Mouse (Mus musculus) CH12.LX (cell line): ENCODE measurements around the gene Txnrd1. TPM values are rescaled to one million over a fixed set of nuclear protein-coding genes. Genes with fewer than 3 reads are reported as not detected.
A peak's percentile ranks its signal among the peaks of the same experiment; 100 is the strongest.

ENCODE experiments used
- DNase-seq: peaks from one replicate; pipeline ENCODE4 v3.0.0-alpha.2; 2013; ENCODE audit errors: extremely low read depth
- H3K27ac ChIP-seq: 2 replicates; pipeline ENCODE4 v1.5.1; 2012; ENCODE audit warnings: low read depth, mild to moderate bottlenecking, control low read depth, moderate library complexity; ENCODE audit not compliant: insufficient read depth
- H3K27me3 ChIP-seq: replicated peaks from 2 replicates; pipeline ENCODE3; 2012; ENCODE audit warnings: inconsistent platforms
- H3K36me3 ChIP-seq, 2 experiments: replicated peaks in 1 of 2; 2 replicates each; pipeline versions ENCODE3 to v1.6.1; 2012; ENCODE audit warnings: inconsistent platforms in 1 of 2, low read length in 1 of 2, mild to moderate bottlenecking in 1 of 2, mixed read lengths in 1 of 2, moderate library complexity in 1 of 2; ENCODE audit not compliant: control insufficient read depth in 1 of 2, insufficient read depth in 1 of 2
- H3K4me1 ChIP-seq, 2 experiments: 2 replicates each; pipeline ENCODE4 v1.6.1; 2012; ENCODE audit warnings: inconsistent platforms in 1 of 2, moderate library complexity in 1 of 2; ENCODE audit not compliant: insufficient read depth in 2 of 2, control insufficient read depth in 1 of 2
- H3K4me2 ChIP-seq: 2 replicates; pipeline ENCODE4 v1.6.1; 2012; ENCODE audit warnings: low read depth, mild to moderate bottlenecking, control low read depth; ENCODE audit not compliant: poor library complexity, insufficient read depth, severe bottlenecking
- H3K4me3 ChIP-seq, 3 experiments: fragments of 150-350 bp in 1 of 3; sonication (generic) in 1 of 3; replicated peaks in 1 of 3; 2 replicates each; pipeline versions ENCODE3 to v1.5.1; 2011 to 2012; ENCODE audit warnings: low read depth in 2 of 3, low read length in 2 of 3, mild to moderate bottlenecking in 2 of 3, moderate library complexity in 2 of 3, control low read depth in 1 of 3, improper control_type of control experiment in 1 of 3, inconsistent platforms in 1 of 3, mixed read lengths in 1 of 3; ENCODE audit not compliant: poor library complexity in 1 of 3
- H3K79me2 ChIP-seq: replicated peaks from 2 replicates; pipeline ENCODE4 v1.6.1; 2012; ENCODE audit warnings: mild to moderate bottlenecking, moderate library complexity; ENCODE audit not compliant: control insufficient read depth, poor library complexity, insufficient read depth, severe bottlenecking; ENCODE audit errors: extremely low read depth
- H3K9ac ChIP-seq: 2 replicates; pipeline ENCODE4 v1.6.1; 2012; ENCODE audit warnings: low read depth, mild to moderate bottlenecking, control low read depth, moderate library complexity; ENCODE audit not compliant: insufficient read depth
- H3K9me3 ChIP-seq: replicated peaks from 2 replicates; pipeline ENCODE3; 2012; ENCODE audit warnings: low read length, inconsistent platforms, mixed read lengths
- CTCF ChIP-seq, 2 experiments: IDR thresholded peaks in 1 of 2; conservative IDR thresholded peaks in 1 of 2; 2 replicates each; pipeline ENCODE4 v1.5.1; 2011 to 2012; ENCODE audit warnings: low read depth in 2 of 2, low read length in 2 of 2, improper control_type of control experiment in 1 of 2, inconsistent platforms in 1 of 2, mild to moderate bottlenecking in 1 of 2, moderate library complexity in 1 of 2
- E2F4 ChIP-seq: IDR thresholded peaks from 2 replicates; pipeline ENCODE4 v1.6.1; 2011; ENCODE audit warnings: low read depth, low read length, improper control_type of control experiment; ENCODE audit not compliant: insufficient replicate concordance
- EP300 ChIP-seq: IDR thresholded peaks from 2 replicates; pipeline ENCODE4 v1.6.1; 2011; ENCODE audit warnings: low read length, improper control_type of control experiment
- GABPA ChIP-seq: IDR thresholded peaks from 2 replicates; pipeline ENCODE4 v1.6.1; 2012; ENCODE audit warnings: low read depth, low read length, improper control_type of control experiment, inconsistent platforms; ENCODE audit not compliant: insufficient replicate concordance
- JUN ChIP-seq: IDR thresholded peaks from 2 replicates; pipeline ENCODE4 v1.6.1; 2011; ENCODE audit warnings: low read depth, mild to moderate bottlenecking, low read length, improper control_type of control experiment, moderate library complexity; ENCODE audit not compliant: insufficient read depth
- MAX ChIP-seq: IDR thresholded peaks from 2 replicates; pipeline ENCODE4 v1.6.1; 2011; ENCODE audit warnings: low read length, improper control_type of control experiment
- MYC ChIP-seq: IDR thresholded peaks from 2 replicates; pipeline ENCODE4 v1.6.1; 2011; ENCODE audit warnings: low read depth, mild to moderate bottlenecking, improper control_type of control experiment, low read length
- RAD21 ChIP-seq: IDR thresholded peaks from 2 replicates; pipeline ENCODE4 v1.6.1; 2011; ENCODE audit warnings: low read depth, mild to moderate bottlenecking, low read length, improper control_type of control experiment, moderate library complexity
- SIN3A ChIP-seq: IDR thresholded peaks from 2 replicates; pipeline ENCODE4 v1.6.1; 2012; ENCODE audit warnings: low read length, improper control_type of control experiment, inconsistent platforms
- SMC3 ChIP-seq: IDR thresholded peaks from 2 replicates; pipeline ENCODE4 v1.6.1; 2011; ENCODE audit warnings: low read depth, low read length, improper control_type of control experiment
- UBTF ChIP-seq: IDR thresholded peaks from 2 replicates; pipeline ENCODE4 v1.6.1; 2012; ENCODE audit warnings: low read depth, mild to moderate bottlenecking, inconsistent platforms, low read length, improper control_type of control experiment, moderate library complexity
- ZC3H11A ChIP-seq: IDR thresholded peaks from 2 replicates; pipeline ENCODE4 v1.6.1; 2012; ENCODE audit warnings: low read depth, mild to moderate bottlenecking, inconsistent platforms, low read length, improper control_type of control experiment
- ZKSCAN1 ChIP-seq: IDR thresholded peaks from 2 replicates; pipeline ENCODE4 v1.6.1; 2012; ENCODE audit warnings: low read depth, inconsistent platforms, low read length, improper control_type of control experiment, borderline replicate concordance
- dilution Hi-C: fragments of 300-500 bp; cut with MboI; formaldehyde crosslinking; loops from 2 replicates; pipeline ENCODE4 v1.14.3; 2020; ENCODE audit warnings: low sequenced_read_pairs; ENCODE audit not compliant: extremely low pct_unique_long_range_greater_than_20kb, extremely low pct_ligation_motif_present
- in situ Hi-C: fragments of 300-500 bp; cut with MboI; formaldehyde crosslinking; loops from 3 replicates; pipeline ENCODE4 v1.14.3; 2019; ENCODE audit warnings: low sequenced_read_pairs, low pct_ligation_motif_present, low pct_unique_long_range_greater_than_20kb, mixed read lengths
- polyA plus RNA-seq: library from polyadenylated mRNA; unstranded; fragments of >175 nt; gene quantifications from 2 replicates; pipeline ENCODE4 v1.2.1, GENCODE M21; 2012; ENCODE audit warnings: low read depth; ENCODE audit not compliant: insufficient read length
- total RNA-seq, 2 experiments: library from RNA; depleted of rRNA; stranded (reverse); fragments of 300-350 nt in 1 of 2; fragments of >200 nt in 1 of 2; gene quantifications; 2 replicates each; pipeline ENCODE4 v1.2.3; 2012 to 2014

The Txnrd1 gene
- total and polyA plus RNA-seq, 3 experiments = 92.1 to 254 (median 133) TPM

GRCm38 (mm10) chr10:82909382-82909781, 75.6 kb downstream of the Txnrd1 start:
- in situ Hi-C loops (loop anchor here (10.0 to 25.0 kb wide), 2 partner anchors 403 to 595 kb away; no protein-coding TSS in a partner anchor), dilution Hi-C loops (no loop called here)
- TF ChIP-seq SMC3 = peak; percentile 80
- peak; percentile 72 to 82 for TF ChIP-seq CTCF (conservative IDR thresholded peaks at IDR 0.05 in 1 of 2, IDR thresholded peaks at IDR 0.05 in 1 of 2; ENCODE audit: low read depth in 2 of 2, low read length in 2 of 2)
- TF ChIP-seq ZC3H11A = peak; percentile 65
- TF ChIP-seq EP300 = no peak
- TF ChIP-seq RAD21 = peak; percentile 89
- no peak for TF ChIP-seq MAX
- TF ChIP-seq, all 38 proteins: peak for 4
- Histone ChIP-seq H3K27ac (no peak overlapping the region), H3K36me3 (no peaks in the 10 kb centered on the region), H3K4me2 (peak overlapping the region; percentile 91), H3K4me3 (peak overlapping the region in 2 of 3 experiments; percentile 7 to 23), H3K9ac (peak overlapping the region; percentile 40; the same call in 1 of the 2 replicates), H3K27me3 (no peaks in the 10 kb centered on the region), H3K9me3 (no peaks in the 10 kb centered on the region), H3K79me2 (no peaks in the 10 kb centered on the region), H3K4me1 (peaks cover 0 to 5% of the 10 kb centered on the region in 2 experiments; a peak in 2 of 4 replicates)
- DNase-seq = peak; percentile 68

GRCm38 (mm10) chr10:82910198-82910597, 76.4 kb downstream of the Txnrd1 start:
- DNase-seq = peak; percentile 46
- Histone ChIP-seq H3K9ac (no peak overlapping the region), H3K36me3 (no peaks in the 10 kb centered on the region), H3K9me3 (no peaks in the 10 kb centered on the region), H3K27me3 (no peaks in the 10 kb centered on the region), H3K79me2 (no peaks in the 10 kb centered on the region), H3K4me2 (no peak overlapping the region), H3K4me3 (no peak overlapping the region), H3K27ac (no peak overlapping the region), H3K4me1 (peaks cover 0 to 5% of the 10 kb centered on the region in 2 experiments; a peak in 2 of 4 replicates)
- in situ Hi-C loops (loop anchor here (10.0 to 25.0 kb wide), 2 partner anchors 285 to 402 kb away; no protein-coding TSS in a partner anchor), dilution Hi-C loops (no loop called here)
- TF ChIP-seq SIN3A (no peak), E2F4 (no peak), MAX (no peak), CTCF (conservative IDR thresholded peaks at IDR 0.05 in 1 of 2, IDR thresholded peaks at IDR 0.05 in 1 of 2; ENCODE audit: low read depth in 2 of 2, low read length in 2 of 2) (peak; percentile 57 to 63), RAD21 (peak; percentile 32), SMC3 (peak; percentile 61)

GRCm38 (mm10) chr10:82913238-82913637, 79.5 kb downstream of the Txnrd1 start:
- in situ Hi-C loops (loop anchor here (10.0 to 25.0 kb wide), 2 partner anchors 282 to 399 kb away; no protein-coding TSS in a partner anchor), dilution Hi-C loops (no loop called here)
- Histone ChIP-seq H3K4me2 (no peak overlapping the region), H3K4me3 (no peak overlapping the region), H3K27me3 (no peaks in the 10 kb centered on the region), H3K27ac (no peak overlapping the region), H3K36me3 (no peaks in the 10 kb centered on the region), H3K4me1 (peaks cover 0 to 5% of the 10 kb centered on the region in 2 experiments; a peak in 2 of 4 replicates), H3K79me2 (no peaks in the 10 kb centered on the region), H3K9me3 (no peaks in the 10 kb centered on the region), H3K9ac (no peak overlapping the region)
- TF ChIP-seq MYC = no peak
- no peak for TF ChIP-seq UBTF
- TF ChIP-seq GABPA = no peak
- no peak for TF ChIP-seq ZKSCAN1
- TF ChIP-seq JUN = no peak
- TF ChIP-seq SIN3A = no peak
- DNase-seq = no peak
